Mouse (Mus musculus) ES-Bruce4 (cell line): ENCODE results near the gene Cacng8. TPM values are rescaled to one million over a fixed set of nuclear protein-coding genes. Genes with fewer than 3 reads are reported as not detected.
"Not testable (repeated sequence)": the region's sequence is repeated elsewhere in the genome, so short reads cannot be mapped to it uniquely, and the experiment has no call there.

Experiments
- H3K27ac ChIP-seq: 2 replicates; pipeline ENCODE4 v1.5.1; 2012; ENCODE audit warnings: low read length, inconsistent platforms; ENCODE audit not compliant: insufficient read depth
- H3K27me3 ChIP-seq: 2 replicates; pipeline ENCODE4 v1.6.1; 2012; ENCODE audit warnings: mild to moderate bottlenecking, low read length, inconsistent platforms; ENCODE audit not compliant: control insufficient read depth, poor library complexity, insufficient read depth, severe bottlenecking
- H3K36me3 ChIP-seq: 2 replicates; pipeline ENCODE4 v1.6.1; 2012; ENCODE audit warnings: inconsistent platforms, mild to moderate bottlenecking, low read length, moderate library complexity; ENCODE audit not compliant: control insufficient read depth, poor library complexity, insufficient read depth, severe bottlenecking
- H3K4me1 ChIP-seq: one replicate; pipeline ENCODE4 v1.8.1; 2011; ENCODE audit warnings: low read length; ENCODE audit not compliant: control insufficient read depth, insufficient read depth
- H3K4me3 ChIP-seq: 2 replicates; pipeline ENCODE4 v1.5.1; 2011; ENCODE audit warnings: low read depth, mild to moderate bottlenecking, low read length
- H3K9ac ChIP-seq: 2 replicates; pipeline ENCODE4 v1.6.1; 2012; ENCODE audit warnings: low read depth, mild to moderate bottlenecking, inconsistent platforms; ENCODE audit not compliant: poor library complexity, severe bottlenecking
- H3K9me3 ChIP-seq: replicated peaks from 2 replicates; pipeline ENCODE4 v1.6.1; 2012; ENCODE audit warnings: mild to moderate bottlenecking, low read length, inconsistent platforms; ENCODE audit not compliant: control insufficient read depth, poor library complexity, insufficient read depth, severe bottlenecking
- CTCF ChIP-seq: IDR thresholded peaks from one replicate; pipeline ENCODE4 v1.8.1; 2011; ENCODE audit warnings: low read depth, low read length
- EP300 ChIP-seq: IDR thresholded peaks from 2 replicates; pipeline ENCODE4 v1.6.1; 2011; ENCODE audit warnings: low read depth, low read length; ENCODE audit not compliant: insufficient read depth
- POLR2A ChIP-seq: IDR thresholded peaks from one replicate; pipeline ENCODE4 v1.8.1; 2011; ENCODE audit warnings: low read length; ENCODE audit not compliant: insufficient read depth
- polyA plus RNA-seq: library from polyadenylated mRNA; stranded (reverse); fragments of >200 nt; gene quantifications from 2 replicates; pipeline ENCODE4 v1.2.4, GENCODE M21; 2011; ENCODE audit warnings: low read depth; ENCODE audit not compliant: missing spikeins, insufficient read depth, insufficient read length

Cacng8 gene
- polyA plus RNA-seq, 1 experiment = 5.2 TPM

DNA sequence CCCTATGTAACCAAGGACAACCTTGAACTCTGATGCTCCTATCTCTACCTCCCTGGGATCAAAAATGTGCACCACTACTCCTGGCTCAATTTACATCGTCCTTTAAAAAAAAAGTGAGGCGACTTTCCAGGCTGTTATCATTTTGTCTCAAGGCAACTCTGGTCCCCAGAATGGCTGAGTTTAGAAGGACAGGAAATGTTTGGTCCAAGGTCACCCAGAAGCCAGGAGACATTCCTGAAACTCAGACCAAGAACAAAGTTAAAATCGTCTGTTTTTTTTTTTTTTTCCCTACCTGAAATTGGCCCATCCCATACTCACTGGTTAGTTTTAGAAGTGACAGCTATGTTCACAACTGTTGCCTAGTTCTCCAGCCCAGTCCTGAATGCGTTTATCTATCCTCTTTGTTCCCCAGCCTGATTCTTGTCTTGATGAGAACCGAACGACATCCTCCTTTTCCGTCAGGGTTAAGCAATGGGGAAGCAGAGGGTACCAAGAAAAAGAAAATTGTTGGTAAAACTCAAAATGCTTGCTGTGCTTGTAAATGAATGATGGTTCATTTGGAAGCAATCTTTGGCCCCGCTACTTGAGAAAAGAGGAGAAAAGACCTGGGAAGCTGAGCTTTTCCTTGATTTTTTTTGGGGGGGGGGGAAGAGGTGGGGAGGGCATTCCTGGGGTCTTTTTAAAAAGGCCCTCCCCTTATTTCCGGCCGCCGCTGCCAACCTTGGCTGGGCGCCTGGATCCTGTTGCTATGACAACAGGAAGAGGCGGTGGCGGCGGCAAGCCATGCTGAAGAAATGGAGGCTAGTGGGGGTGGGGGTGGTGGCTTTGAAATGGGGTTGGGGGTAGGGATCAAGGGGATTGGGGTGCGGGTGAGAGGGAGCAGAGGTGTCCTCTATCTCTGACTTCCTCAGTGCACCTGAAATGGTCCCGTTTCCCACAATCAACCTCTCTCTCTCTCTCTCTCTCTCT, 755 bp upstream of the Cacng8 start:
- no peak for TF ChIP-seq EP300
- TF ChIP-seq POLR2A = no peak
- 0 out of 2 replicates have a peak overlapping the region, but pooled peaks have one; percentile 59 for H3K27ac ChIP-seq
- H3K9me3 ChIP-seq = no peaks in the 10 kb centered on the region
- no peak overlapping the region; the same call in 1 of the 2 replicates for H3K9ac ChIP-seq
- peaks cover 2% of the 10 kb centered on the region for H3K4me1 ChIP-seq
- H3K4me3 ChIP-seq = peak overlapping the region; percentile 53
- no peaks in the 10 kb centered on the region for H3K36me3 ChIP-seq
- H3K27me3 ChIP-seq = no peaks in the 10 kb centered on the region

DNA sequence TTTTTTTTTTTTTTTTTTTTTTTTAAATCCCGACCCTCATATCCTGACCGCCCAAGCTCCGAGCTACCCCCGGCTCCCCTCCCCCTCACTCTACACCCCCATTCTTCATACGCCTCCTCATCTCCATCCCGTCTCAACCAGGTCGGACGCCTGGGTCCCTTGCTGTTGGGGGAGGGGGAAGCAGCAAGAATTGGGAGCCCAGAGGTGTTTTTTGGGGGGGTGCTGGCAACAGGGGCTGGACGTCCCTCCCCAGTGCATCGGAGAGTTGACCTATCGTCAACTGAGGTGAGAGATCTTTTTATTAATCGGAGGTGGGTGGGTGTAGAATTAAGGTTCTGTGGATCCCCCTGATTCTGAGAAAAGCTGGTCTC, 583 bp downstream of the Cacng8 start:
- H3K4me1 ChIP-seq = peaks cover 2% of the 10 kb centered on the region
- no peaks in the 10 kb centered on the region for H3K36me3 ChIP-seq
- H3K27me3 ChIP-seq = no peaks in the 10 kb centered on the region
- TF ChIP-seq POLR2A (no peak), CTCF (no peak), EP300 (no peak)
- H3K27ac ChIP-seq = no peak overlapping the region
- peak overlapping the region; percentile 23 for H3K4me3 ChIP-seq
- H3K9me3 ChIP-seq = no peaks in the 10 kb centered on the region
- H3K9ac ChIP-seq = peak overlapping the region; percentile 66

DNA sequence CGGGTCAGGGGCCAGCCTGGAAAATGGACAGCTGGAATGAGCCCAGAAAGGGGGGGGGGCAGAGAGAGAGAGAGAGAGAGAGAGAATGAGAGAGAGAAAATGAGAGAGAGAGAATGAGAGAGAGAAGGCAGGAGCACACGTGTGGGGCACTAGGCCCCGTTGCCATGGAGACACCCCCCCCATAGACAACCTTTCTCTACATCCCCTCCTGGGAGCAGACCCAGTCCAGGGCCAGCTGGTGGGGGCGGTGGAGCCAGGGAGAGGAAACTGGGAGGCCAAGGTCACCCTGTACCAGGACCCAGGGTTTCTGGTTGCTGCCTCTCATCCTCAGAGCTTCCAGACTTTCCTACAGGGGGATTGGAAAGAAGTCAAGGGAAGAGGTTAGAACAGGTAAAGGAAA, 1.3 kb downstream of the Cacng8 start:
- peaks cover 2% of the 10 kb centered on the region for H3K4me1 ChIP-seq
- H3K27me3 ChIP-seq = no peaks in the 10 kb centered on the region
- H3K36me3 ChIP-seq = no peaks in the 10 kb centered on the region
- TF ChIP-seq POLR2A (no peak), EP300 (no peak), CTCF (no peak)
- H3K9me3 ChIP-seq = no peaks in the 10 kb centered on the region
- H3K9ac ChIP-seq = no peak overlapping the region
- H3K27ac ChIP-seq = no peak overlapping the region
- H3K4me3 ChIP-seq = no peak overlapping the region

DNA sequence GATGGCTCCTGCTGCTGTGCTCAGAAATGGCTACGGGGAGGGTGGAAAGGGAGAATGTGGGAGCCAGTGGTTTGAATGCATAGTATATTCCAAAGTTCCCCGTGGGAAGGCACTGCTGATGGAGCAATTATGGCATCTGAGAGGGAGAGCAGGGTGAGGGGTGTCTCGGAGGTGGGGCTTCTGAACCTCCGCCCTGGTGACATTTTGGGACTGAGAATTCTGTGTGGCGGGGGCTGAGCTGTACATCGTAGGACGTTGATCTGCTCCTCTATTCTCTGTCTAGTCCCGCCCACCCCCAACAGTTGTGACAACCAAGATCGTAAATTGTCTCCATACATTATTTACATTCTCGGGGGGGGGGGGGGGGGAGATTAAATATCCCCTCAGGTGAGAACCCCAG, 6.9 kb downstream of the Cacng8 start:
- Histone ChIP-seq H3K4me1 (no peaks in the 10 kb centered on the region), H3K9me3 (no peaks in the 10 kb centered on the region), H3K36me3 (no peaks in the 10 kb centered on the region), H3K27ac (no peak overlapping the region), H3K27me3 (no peaks in the 10 kb centered on the region), H3K4me3 (no peak overlapping the region), H3K9ac (no peak overlapping the region)
- TF ChIP-seq POLR2A = no peak
- no peak for TF ChIP-seq CTCF
- no peak for TF ChIP-seq EP300

DNA sequence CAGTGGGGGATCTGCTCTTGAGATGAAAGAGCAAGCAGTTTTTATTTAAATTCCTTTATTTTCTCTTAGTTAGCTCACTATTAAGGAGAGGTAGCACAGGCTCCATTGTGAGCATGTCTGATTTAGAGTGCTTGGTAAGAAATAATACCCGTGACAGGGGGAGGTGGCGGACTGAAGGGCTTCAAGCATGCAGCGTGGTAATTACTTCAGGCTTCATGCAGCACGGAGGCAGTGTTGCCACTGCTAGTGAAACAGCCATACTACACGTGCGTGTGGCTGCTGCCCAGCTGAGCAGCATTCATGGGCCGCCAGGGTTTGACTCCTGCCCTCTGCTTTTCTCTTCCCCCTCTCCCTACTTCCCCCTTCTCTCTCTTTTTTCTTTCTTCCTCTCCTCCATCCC, 7.3 kb downstream of the Cacng8 start:
- no peaks in the 10 kb centered on the region for H3K9me3 ChIP-seq
- TF ChIP-seq EP300 (no peak), CTCF (no peak), POLR2A (no peak)
- H3K4me1 ChIP-seq = no peaks in the 10 kb centered on the region
- no peaks in the 10 kb centered on the region for H3K27me3 ChIP-seq
- no peak overlapping the region for H3K4me3 ChIP-seq
- no peak overlapping the region for H3K9ac ChIP-seq
- H3K27ac ChIP-seq = no peak overlapping the region
- no peaks in the 10 kb centered on the region for H3K36me3 ChIP-seq

DNA sequence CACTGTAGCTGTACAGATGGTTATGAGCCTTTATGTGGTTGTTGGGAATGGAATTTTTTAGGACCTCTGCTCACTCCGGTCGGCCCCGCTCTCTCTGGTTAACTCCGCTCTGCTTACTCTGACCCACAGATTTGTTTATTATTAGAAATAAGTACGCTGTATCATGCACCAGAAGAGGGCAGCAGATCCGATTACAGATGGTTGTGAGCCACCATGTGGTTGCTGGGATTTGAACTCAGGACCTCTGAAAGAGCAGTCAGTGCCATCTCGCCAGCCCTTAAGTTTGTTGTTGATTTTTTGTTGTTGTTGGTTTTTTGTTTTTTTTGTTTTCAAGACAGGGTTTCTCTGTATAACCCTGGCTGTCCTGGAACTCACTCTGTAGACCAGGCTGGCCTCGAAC, 7.9 kb downstream of the Cacng8 start:
- not testable (repeated sequence) for H3K4me1 ChIP-seq, H3K9me3 ChIP-seq, H3K27ac ChIP-seq, H3K36me3 ChIP-seq, H3K27me3 ChIP-seq, H3K9ac ChIP-seq, H3K4me3 ChIP-seq
- TF ChIP-seq CTCF = peak; percentile 0
